Mouse (Mus musculus): ENCODE measurements around the gene Bdkrb1.

Bdkrb1 gene

DNA sequence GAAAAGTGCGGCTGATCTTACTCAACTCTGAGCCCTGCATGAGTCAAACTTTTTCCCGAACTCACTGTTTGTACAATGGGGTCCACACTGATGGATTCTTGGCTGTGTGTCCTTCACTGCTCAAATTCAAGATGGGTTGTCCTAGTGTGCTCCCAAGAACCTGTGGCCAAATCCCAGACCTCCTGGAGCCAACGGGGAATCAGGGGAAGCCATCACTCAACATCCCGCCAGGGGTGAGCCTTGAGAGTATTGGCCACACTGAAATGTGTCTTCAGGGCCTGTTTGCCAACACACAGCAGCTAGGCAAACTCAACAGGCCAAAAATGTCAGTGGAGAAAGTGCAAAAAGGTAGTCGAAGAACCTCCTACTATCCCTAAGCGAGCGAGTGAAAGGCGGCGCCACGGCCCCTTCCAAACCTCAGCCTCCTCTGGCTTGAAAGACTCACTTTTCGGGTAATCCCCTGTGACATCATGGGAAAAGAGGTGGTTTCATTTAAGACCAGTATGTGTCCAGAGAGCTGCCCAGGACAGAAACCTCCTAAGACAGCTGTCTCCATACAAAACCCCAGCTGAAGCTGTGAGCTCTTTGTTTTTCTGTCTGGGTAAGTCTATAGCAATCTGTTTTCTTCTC is at the start of gene Bdkrb1:
Gene Bdkrb1 (plus strand): TSS at position 505 of the 630 bp plus-strand sequence.
- H3K36me3 ChIP-seq (ENCODE audit: control insufficient read depth, insufficient read depth, low read length, poor library complexity, severe bottlenecking), result no peaks in the 10 kb centered on the region
- no peaks in the 10 kb centered on the region for H3K27me3 ChIP-seq (ENCODE audit: control insufficient read depth, insufficient read depth, low read length, poor library complexity, severe bottlenecking)
- DNase-seq (ENCODE audit: low read depth, low spot score), result no peak

DNA sequence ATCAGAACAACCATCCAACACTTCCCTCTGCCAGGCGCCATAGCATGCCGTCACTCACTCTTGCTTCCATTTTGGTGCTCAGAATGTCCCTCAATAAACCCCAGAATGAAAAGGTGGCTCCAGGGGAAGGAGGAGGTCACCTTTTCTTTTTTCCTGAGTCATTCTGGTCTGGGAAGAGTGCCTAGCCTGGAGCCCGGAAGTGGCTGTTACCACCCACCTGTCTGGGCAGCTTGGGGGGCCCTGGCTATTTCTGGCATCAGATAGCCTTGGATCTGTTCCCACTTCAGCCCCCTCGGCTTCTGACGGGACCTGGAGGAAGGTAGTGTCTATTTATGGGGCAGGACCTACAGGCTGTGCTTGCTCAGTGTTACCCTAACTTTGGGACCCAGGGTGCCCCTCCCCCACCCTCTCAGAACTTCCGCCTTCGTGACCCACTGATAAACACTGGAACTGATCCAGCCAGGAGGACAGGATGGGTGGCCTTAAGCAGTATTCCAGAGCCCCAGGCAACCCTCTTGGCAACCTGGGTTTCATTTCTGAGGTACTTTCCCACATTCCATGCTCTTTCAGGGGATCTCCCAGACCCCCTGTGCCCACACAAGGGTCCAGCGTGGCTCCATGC is 48.6 kb upstream of the Bdkrb1 start:
- H3K36me3 ChIP-seq (ENCODE audit: control insufficient read depth, insufficient read depth, low read length, poor library complexity, severe bottlenecking), result no peaks in the 10 kb centered on the region
- no peaks in the 10 kb centered on the region for H3K27me3 ChIP-seq (ENCODE audit: control insufficient read depth, insufficient read depth, low read length, poor library complexity, severe bottlenecking)
- no peak for DNase-seq (ENCODE audit: low read depth, low spot score)

DNA sequence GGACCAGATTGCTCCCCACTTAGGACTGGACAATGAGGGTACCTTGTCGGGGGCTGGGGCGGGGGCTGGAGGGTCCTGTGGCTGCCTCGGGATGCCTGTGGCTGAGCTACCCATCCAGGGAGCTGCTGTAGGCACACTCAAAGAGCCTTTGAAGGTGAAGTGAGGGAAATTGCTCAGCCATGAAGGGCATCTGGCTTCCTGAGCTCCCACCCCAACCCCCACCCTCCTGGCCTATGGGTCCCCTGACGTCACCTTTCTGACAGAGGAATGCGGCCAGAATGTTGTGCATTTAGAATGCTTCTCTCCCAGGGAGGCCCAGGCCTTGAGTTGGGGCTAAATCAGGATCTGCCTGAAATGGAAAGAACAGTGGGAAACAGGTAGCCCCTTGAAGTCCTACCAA is 47.7 kb upstream of the Bdkrb1 start:
- no peaks in the 10 kb centered on the region for H3K27me3 ChIP-seq (ENCODE audit: control insufficient read depth, insufficient read depth, low read length, poor library complexity, severe bottlenecking)
- DNase-seq (ENCODE audit: low read depth, low spot score), result no peak
- no peaks in the 10 kb centered on the region for H3K36me3 ChIP-seq (ENCODE audit: control insufficient read depth, insufficient read depth, low read length, poor library complexity, severe bottlenecking)

DNA sequence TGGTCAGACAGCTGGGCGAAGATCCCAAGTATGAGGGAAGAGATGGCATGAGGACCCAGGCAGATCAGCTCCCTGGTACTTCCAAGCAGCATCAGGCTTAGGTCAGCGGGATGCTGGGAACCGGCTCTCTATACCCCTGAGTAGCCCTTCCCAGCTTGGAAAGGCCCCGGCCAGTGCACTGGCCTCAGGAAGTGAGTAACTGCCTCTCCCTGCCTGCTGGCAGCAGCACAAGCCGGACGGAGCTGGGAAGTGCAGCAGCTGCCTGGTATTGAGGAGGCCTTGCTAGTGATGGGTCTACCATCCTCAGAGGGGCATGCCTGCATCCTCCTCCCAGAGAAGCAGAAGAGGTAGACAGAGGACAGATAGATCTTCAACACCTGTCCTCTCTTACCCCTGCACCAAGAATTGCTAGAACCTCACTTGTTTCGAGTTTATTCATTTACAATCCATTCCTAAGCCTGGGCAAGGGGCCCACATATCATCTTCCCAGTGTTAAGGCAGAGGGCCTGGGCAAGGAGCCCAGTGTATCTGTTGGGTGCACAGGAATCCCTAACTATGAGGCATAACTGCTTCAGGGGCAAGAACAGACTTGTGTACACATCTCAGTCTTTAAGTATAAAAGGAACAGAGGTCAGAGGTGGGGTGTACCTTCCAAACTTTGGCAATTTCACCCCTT is 45.5 kb upstream of the Bdkrb1 start:
- no peak for DNase-seq (ENCODE audit: low read depth, low spot score)
- Histone ChIP-seq H3K36me3 (ENCODE audit: control insufficient read depth, insufficient read depth, low read length, poor library complexity, severe bottlenecking) (no peaks in the 10 kb centered on the region), H3K27me3 (ENCODE audit: control insufficient read depth, insufficient read depth, low read length, poor library complexity, severe bottlenecking) (no peaks in the 10 kb centered on the region)

DNA sequence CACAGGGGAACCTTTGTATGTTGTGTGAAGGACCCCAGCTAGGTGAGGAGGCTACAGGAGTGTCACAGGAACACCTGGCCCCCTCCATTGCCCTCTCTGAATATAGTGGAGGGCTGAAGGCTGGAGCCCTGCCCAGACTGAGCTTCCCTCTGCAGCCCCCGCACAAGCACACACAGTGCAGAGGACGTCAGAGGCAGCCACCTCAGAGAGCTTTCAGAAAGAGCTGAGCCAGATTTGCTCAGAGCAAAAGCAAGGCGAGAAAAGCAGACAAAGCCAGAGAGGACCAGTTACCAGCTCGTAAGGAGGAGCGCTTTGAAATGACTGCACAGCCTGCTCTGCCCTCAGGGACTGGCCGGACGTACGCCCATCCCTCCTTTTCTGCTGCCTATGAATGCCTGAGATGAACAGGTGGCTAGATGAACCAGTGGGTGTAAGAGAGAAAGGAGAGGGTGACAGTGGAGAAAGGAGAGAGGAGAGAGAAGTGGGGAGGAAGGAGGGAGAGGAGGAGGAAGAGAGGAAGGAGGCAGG is 41.8 kb upstream of the Bdkrb1 start:
- DNase-seq (ENCODE audit: low read depth, low spot score), result no peak
- Histone ChIP-seq H3K36me3 (ENCODE audit: control insufficient read depth, insufficient read depth, low read length, poor library complexity, severe bottlenecking) (no peaks in the 10 kb centered on the region), H3K27me3 (ENCODE audit: control insufficient read depth, insufficient read depth, low read length, poor library complexity, severe bottlenecking) (no peaks in the 10 kb centered on the region)

DNA sequence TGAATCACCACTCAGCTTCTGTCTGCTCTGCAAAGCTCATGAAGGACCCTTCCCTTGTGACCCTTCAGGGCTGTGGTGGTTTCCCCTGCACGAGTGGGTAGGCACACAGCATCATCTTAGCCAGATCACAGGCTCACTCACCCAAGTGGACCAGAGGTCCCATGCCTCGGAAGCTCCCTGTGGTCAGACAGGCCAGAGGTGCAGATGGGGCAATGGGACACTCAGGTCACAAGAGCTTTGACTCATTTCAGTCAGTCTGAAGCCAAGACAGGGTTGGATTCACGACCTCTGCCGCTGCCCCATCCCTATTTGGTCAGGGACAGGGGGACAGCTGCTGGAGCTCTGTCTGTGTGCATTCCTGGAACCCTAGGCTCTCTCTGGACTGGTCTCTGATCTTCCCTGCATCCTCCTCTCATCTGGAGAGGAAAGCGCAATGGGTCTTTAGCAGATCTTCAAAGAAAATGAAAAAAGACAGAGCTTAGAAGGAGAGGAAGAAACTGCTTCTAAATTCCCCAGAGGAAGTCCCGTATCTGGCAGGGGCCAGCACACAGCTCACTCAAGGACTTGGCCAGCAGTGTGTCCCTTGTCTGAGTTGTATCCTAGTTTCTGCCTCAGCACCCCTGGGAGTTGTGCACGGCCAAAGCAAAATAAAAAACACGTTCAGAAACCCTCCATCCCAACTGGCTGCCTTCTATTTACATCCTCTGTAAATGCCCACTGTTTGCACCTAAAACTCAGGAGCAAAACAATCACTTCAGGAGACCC is 40.6 kb upstream of the Bdkrb1 start:
- Histone ChIP-seq H3K36me3 (ENCODE audit: control insufficient read depth, insufficient read depth, low read length, poor library complexity, severe bottlenecking) (no peaks in the 10 kb centered on the region), H3K27me3 (ENCODE audit: control insufficient read depth, insufficient read depth, low read length, poor library complexity, severe bottlenecking) (no peaks in the 10 kb centered on the region)
- DNase-seq (ENCODE audit: low read depth, low spot score), result no peak

DNA sequence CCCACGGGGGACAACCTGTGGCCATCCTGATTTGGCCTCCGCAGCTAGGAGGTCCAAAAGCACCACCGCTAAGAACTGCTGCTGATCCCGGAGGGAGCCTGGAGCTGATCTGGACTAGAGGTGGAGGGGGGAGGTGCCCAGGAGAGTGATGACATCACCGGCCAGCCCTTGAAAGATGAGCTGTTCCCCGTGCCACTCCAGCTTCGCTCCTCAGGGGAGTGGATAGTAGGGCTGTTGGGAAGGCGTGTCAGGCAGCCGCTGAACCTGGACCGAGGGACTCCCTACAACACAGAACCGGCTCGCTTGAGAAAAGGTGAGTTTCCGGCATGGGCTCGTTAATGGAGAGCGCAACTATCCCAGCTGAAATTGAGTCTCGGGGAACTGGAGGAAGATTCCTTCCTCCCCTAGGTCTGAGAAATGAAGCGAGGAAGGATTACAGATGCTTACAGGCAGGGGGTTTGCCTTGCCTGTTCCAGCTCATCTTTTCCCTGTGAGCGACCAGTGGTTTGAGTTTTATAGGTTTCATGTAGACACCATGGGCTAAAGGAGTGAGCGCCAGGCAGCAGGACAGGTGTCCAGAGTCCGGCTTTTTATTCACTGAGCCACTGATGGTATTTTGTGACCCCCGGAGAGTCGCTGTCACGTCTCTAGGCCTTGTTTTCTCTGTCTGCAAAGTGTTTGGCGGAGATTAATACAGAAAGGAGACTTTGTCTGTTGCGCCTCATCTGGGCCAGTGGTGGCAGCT is 39.8 kb upstream of the Bdkrb1 start, which contains the start of gene Bdkrb2:
Gene Bdkrb2 (plus strand): TSS at position 291 of the 745 bp plus-strand sequence.
- H3K36me3 ChIP-seq (ENCODE audit: control insufficient read depth, insufficient read depth, low read length, poor library complexity, severe bottlenecking), result no peaks in the 10 kb centered on the region
- DNase-seq (ENCODE audit: low read depth, low spot score), result no peak
- no peaks in the 10 kb centered on the region for H3K27me3 ChIP-seq (ENCODE audit: control insufficient read depth, insufficient read depth, low read length, poor library complexity, severe bottlenecking)

DNA sequence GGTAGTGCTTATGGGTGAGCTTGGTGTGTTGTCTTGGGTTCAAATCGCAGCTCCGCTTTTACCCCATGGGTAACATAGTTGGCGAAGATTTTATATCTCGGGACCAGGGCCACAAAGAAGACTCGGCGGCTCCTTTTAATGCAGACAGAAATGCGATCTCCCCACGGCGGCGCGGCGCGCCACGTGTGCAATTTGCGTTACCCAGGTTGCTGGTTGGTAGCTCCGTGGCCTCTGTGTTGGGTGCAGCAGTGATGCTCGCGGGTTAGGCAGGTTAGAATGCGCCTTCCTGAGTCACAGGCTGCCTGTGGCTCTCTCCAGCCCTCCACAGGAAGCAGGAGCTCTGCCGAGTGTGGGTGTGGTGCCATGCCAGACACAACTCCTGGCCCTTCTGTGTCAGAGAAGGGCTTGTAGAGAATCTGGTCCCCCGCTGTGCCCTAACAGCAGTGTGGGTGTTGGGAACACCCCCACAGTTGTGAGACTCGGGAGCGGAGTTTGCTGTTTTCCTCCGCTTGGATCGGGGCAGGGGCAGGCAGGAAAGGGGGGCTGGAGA is 39.1 kb upstream of the Bdkrb1 start:
- no peaks in the 10 kb centered on the region for H3K36me3 ChIP-seq (ENCODE audit: control insufficient read depth, insufficient read depth, low read length, poor library complexity, severe bottlenecking)
- DNase-seq (ENCODE audit: low read depth, low spot score), result no peak
- H3K27me3 ChIP-seq (ENCODE audit: control insufficient read depth, insufficient read depth, low read length, poor library complexity, severe bottlenecking), result no peaks in the 10 kb centered on the region

DNA sequence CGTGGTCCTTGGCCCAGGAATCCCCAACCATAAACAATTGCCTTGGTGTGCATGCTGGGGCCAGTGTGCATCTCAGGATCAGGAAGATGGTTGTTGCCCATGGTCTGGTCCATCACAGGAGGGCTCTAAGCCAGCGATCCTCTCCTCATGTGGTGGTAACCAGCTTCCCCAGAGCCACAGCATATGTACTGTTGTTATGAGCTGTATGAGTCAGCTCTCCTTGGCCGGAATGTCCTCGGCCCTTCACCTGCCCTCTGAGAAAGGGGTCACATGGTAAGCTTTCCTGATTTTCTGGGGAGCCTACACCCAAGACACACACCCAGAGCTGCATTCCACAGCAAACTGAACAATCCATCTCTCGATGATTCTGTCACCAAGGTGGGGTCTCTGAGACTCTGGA is 37.7 kb upstream of the Bdkrb1 start:
- H3K27me3 ChIP-seq (ENCODE audit: control insufficient read depth, insufficient read depth, low read length, poor library complexity, severe bottlenecking), result no peaks in the 10 kb centered on the region
- no peaks in the 10 kb centered on the region for H3K36me3 ChIP-seq (ENCODE audit: control insufficient read depth, insufficient read depth, low read length, poor library complexity, severe bottlenecking)
- DNase-seq (ENCODE audit: low read depth, low spot score), result no peak

DNA sequence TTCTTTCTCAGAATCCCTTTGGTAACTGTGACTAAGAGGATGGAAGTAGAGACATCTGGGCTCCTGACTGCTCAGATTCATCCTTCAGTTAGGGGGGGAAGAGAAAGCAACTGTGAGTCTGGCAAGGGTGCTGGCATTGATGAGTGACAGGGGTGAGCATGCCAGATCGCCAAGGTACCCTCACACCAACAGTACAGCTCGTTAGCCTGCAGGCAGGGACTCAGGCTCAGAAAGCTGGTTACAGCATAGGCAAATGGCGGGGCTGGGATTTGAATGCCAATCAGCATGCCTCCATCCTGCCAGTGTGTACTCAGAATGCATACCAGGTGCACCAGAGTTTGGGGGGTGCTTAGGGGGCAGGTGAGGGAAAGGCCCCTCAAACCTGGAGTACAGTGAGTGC is 31.0 kb upstream of the Bdkrb1 start:
- Histone ChIP-seq H3K36me3 (ENCODE audit: control insufficient read depth, insufficient read depth, low read length, poor library complexity, severe bottlenecking) (no peaks in the 10 kb centered on the region), H3K27me3 (ENCODE audit: control insufficient read depth, insufficient read depth, low read length, poor library complexity, severe bottlenecking) (no peaks in the 10 kb centered on the region)
- no peak for DNase-seq (ENCODE audit: low read depth, low spot score)

DNA sequence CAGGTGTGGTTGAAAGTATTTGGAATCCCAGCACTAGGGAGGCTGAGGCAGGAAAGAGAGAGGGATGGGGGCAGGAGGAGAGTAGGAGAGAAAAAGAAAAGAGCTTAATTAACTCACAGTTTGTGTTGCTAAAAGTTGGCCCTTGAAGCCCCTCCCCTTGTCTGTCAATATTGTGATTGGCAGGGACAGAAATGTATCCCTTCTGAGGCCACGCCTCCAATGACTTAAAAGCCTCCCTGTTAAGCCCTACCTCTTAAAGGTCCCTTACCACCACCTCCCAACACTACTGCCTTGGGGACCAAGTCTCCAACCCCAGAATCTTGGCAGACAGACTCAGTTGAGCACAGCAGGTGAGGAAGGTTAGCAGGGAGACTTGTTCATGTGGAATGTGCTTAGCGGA is 30.3 kb upstream of the Bdkrb1 start:
- Histone ChIP-seq H3K36me3 (ENCODE audit: control insufficient read depth, insufficient read depth, low read length, poor library complexity, severe bottlenecking) (no peaks in the 10 kb centered on the region), H3K27me3 (ENCODE audit: control insufficient read depth, insufficient read depth, low read length, poor library complexity, severe bottlenecking) (no peaks in the 10 kb centered on the region)
- no peak for DNase-seq (ENCODE audit: low read depth, low spot score)

DNA sequence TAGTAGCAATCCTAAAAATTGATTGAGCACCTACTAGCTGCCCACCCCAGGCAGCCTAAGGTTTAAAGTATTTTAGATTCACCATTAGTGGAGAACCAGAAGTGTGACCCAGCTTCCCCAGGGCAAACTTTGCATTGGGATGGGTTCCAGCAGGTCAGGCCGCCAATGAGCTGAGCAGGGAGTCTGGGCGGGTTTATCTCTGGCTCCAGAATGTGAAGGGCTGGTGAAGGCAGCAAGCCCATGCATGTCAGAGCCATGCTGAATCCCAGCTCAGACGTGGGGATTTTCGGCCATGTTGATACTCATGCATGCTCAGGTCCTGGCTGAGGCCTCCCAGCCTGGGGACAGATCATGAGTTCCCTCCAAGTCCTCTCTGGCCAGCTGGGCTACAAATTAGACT is 28.5 kb upstream of the Bdkrb1 start:
- Histone ChIP-seq H3K27me3 (ENCODE audit: control insufficient read depth, insufficient read depth, low read length, poor library complexity, severe bottlenecking) (no peaks in the 10 kb centered on the region), H3K36me3 (ENCODE audit: control insufficient read depth, insufficient read depth, low read length, poor library complexity, severe bottlenecking) (no peaks in the 10 kb centered on the region)
- DNase-seq (ENCODE audit: low read depth, low spot score), result no peak

DNA sequence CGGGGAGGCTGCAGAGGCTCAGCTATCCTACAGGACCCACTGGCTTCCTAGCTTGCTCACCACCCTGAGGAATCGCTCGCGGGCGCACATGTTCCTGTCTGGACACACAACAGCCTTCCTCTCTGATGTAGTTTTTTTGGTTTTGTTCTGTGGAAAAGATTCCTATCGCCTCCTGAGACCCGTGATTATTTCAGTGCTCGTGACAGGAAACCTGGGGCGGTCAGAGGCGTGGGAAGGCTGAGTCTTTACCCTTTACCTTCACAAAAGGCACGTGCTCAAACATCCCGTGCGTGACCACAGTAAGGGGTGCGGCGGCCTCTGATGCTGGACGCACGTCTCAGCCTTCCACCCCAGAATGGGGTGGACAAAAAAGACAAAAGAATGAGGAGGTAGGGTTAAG is 22.4 kb upstream of the Bdkrb1 start:
- no peak for DNase-seq (ENCODE audit: low read depth, low spot score)
- Histone ChIP-seq H3K27me3 (ENCODE audit: control insufficient read depth, insufficient read depth, low read length, poor library complexity, severe bottlenecking) (no peaks in the 10 kb centered on the region), H3K36me3 (ENCODE audit: control insufficient read depth, insufficient read depth, low read length, poor library complexity, severe bottlenecking) (no peaks in the 10 kb centered on the region)

DNA sequence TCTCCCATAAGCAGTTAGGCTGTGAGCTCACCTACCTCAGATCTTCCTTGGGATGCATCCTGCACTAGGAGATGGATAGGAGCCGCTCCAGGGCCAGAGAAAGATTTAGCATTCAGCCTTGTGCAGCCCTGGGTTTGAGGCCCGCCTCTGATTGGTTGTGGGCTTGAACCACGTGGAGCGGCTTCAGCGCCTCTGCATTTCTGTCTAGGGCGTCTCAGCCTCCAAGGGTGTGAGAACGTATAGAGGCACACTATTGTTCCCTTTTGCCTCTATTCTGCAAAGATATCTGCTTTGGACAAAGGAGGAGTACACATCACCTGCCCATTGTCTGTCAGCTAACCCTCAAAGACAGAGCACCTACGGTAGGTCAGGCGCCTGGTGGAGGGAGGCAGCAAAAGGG is 20.4 kb upstream of the Bdkrb1 start:
- H3K36me3 ChIP-seq (ENCODE audit: control insufficient read depth, insufficient read depth, low read length, poor library complexity, severe bottlenecking), result no peaks in the 10 kb centered on the region
- DNase-seq (ENCODE audit: low read depth, low spot score), result no peak
- H3K27me3 ChIP-seq (ENCODE audit: control insufficient read depth, insufficient read depth, low read length, poor library complexity, severe bottlenecking), result no peaks in the 10 kb centered on the region

Measured in splenic B cell, adult 2 months (primary cell).